Mouse (Mus musculus) frontal cortex, postnatal 14 days (tissue): ENCODE results near the gene Sh3bgrl3.
A peak's percentile ranks its signal among the peaks of the same experiment; 100 is the strongest.

Source experiments
- DNase-seq, 2 experiments: peaks; one replicate each; pipeline ENCODE4 v3.0.0; 2022; ENCODE audit warnings: low spot score in 2 of 2

Sh3bgrl3 gene

GRCm38 (mm10) chr4:134128983-134129362, 384 bp upstream of the Sh3bgrl3 start:
- no peak for DNase-seq

- no peak for DNase-seq
Measured at GRCm38 (mm10) chr4:134127793-134128192, 796 bp downstream of the Sh3bgrl3 start.

GRCm38 (mm10) chr4:134127121-134127455, 1.5 kb downstream of the Sh3bgrl3 start:
- DNase-seq = no peak

- DNase-seq = no peak
Measured at GRCm38 (mm10) chr4:134126300-134127120, 2.1 kb downstream of the Sh3bgrl3 start.

GRCm38 (mm10) chr4:134125383-134126060, 3.1 kb downstream of the Sh3bgrl3 start:
- DNase-seq = no peak

GRCm38 (mm10) chr4:134123680-134124551, 4.7 kb downstream of the Sh3bgrl3 start:
- DNase-seq = peak; percentile 65 to 82

- no peak for DNase-seq
Measured at GRCm38 (mm10) chr4:134123147-134123546, 5.4 kb downstream of the Sh3bgrl3 start.

GRCm38 (mm10) chr4:134122281-134122680, 6.3 kb downstream of the Sh3bgrl3 start:
- no peak for DNase-seq

GRCm38 (mm10) chr4:134121571-134121970, 7.0 kb downstream of the Sh3bgrl3 start:
- DNase-seq = no peak

- DNase-seq = no peak
Measured at GRCm38 (mm10) chr4:134120916-134121315, 7.7 kb downstream of the Sh3bgrl3 start.

GRCm38 (mm10) chr4:134120192-134120805, 8.3 kb downstream of the Sh3bgrl3 start:
- no peak for DNase-seq

GRCm38 (mm10) chr4:134119644-134120043, 8.9 kb downstream of the Sh3bgrl3 start:
- DNase-seq = no peak

GRCm38 (mm10) chr4:134119042-134119441, 9.5 kb downstream of the Sh3bgrl3 start:
- DNase-seq = no peak

GRCm38 (mm10) chr4:134118126-134118800, 10.3 kb downstream of the Sh3bgrl3 start:
- no peak for DNase-seq

- DNase-seq = no peak
Measured at GRCm38 (mm10) chr4:134117012-134117411, 11.6 kb downstream of the Sh3bgrl3 start.

GRCm38 (mm10) chr4:134116501-134116900, 12.1 kb downstream of the Sh3bgrl3 start:
- DNase-seq = no peak

GRCm38 (mm10) chr4:134115215-134116144, 13.1 kb downstream of the Sh3bgrl3 start:
- DNase-seq = no peak

GRCm38 (mm10) chr4:134114038-134114437, 14.6 kb downstream of the Sh3bgrl3 start:
- no peak for DNase-seq

- DNase-seq = no peak
Measured at GRCm38 (mm10) chr4:134113356-134113994, 15.1 kb downstream of the Sh3bgrl3 start.

GRCm38 (mm10) chr4:134112403-134112802, 16.2 kb downstream of the Sh3bgrl3 start:
- DNase-seq = no peak
